Mouse (Mus musculus) cerebellum, adult 9-11 months (tissue): ENCODE measurements at regions not wholly inside any gene's neighbourhood (a gene's known extent, or its start where the extent isn't known, plus 50 kb on each side); places are given as distances from the start of the nearest gene placed in this dataset.
A peak's percentile ranks its signal among the peaks of the same experiment; 100 is the strongest.
"Not testable (repeated sequence)": the region's sequence is repeated elsewhere in the genome, so short reads cannot be mapped to it uniquely, and the experiment has no call there.

ENCODE experiments used
- DNase-seq: peaks from one replicate; pipeline ENCODE4 v3.0.0; 2022

DNA sequence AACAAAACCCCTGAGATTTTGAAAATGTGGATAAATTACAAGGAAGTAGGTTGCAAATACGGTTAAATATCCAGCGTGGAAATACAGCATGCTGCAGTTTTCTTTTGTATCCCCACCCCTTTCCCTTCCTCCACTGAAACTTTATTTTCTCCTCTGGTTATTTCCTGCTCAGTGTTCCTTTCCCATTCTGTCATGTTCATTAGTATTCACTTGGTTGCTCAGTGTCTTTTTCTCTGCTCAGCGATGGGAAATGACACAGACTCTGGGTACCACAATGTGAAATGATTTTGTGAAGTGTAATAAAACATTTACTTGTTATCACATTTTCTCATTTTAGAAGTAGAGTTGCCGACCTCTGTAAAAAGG is 169.6 kb upstream of the Col8a1 start:
- no peak for DNase-seq

DNA sequence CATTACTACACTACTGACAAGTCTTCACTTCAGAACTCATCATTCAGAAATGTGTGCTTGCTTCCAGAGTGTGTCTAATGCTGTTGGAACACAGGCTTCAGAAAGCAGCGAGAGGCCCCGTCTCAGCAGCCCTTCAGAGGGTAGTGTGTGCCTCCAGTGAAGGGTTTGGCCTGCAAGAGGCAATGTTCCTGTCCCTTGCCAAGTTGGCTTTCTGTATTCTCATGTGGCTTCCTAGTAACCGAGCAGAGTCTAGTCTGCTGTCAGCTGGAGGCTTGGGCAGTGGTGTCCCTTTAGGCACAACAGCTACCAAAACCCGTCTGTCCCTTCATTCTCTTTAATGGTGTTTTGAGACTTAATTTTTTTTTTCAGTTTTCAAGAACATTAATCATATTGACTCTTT is 173.3 kb upstream of the Col8a1 start:
- peak; percentile 18 for DNase-seq

DNA sequence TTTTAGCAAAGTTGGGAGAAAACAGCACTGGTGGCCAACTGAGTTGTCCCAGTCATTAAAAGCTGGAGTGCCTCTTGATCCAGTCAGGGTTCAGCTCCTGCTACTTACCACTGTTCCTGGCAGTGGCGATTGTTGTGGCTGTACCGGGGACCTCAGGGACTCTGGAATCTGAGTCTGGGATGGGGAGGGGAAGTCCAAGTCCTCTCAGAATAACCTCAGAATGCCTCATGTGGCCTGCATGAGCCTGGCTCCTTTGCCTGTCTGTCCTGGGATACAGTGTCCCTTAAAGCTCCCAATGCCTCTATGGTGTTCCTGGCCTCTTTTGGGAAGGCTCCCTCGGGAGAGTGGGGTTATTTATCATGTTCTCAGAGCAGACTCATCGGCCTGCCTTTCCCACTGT is 173.8 kb upstream of the Col8a1 start:
- no peak for DNase-seq

- no peak for DNase-seq
Measured at GRCm38 (mm10) chr16:57929151-57929764, 174.7 kb upstream of the Col8a1 start.

DNA sequence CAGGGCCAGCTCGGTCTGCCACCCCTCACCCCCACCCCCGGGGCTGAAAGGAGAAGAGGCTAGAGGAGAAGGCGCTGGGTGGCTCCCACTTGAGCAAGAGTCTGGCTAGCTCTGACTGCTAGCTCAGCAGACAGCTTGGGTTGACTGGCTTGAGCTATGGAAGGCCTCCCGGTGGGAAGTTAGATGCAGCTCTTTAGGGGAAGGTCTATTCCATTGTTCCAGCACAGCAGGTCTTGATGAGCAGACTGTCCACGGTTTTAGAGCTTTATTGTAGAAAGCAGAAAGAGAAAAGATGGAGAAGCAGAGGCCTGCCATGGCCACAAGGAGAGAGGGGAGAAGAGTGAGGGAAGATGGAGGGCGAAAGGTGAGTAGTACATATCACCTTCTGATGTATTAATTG is 190.9 kb upstream of the Col8a1 start:
- DNase-seq: no peak

GRCm38 (mm10) chr16:57947309-57947708 is 192.8 kb upstream of the Col8a1 start:
- no peak for DNase-seq

DNA sequence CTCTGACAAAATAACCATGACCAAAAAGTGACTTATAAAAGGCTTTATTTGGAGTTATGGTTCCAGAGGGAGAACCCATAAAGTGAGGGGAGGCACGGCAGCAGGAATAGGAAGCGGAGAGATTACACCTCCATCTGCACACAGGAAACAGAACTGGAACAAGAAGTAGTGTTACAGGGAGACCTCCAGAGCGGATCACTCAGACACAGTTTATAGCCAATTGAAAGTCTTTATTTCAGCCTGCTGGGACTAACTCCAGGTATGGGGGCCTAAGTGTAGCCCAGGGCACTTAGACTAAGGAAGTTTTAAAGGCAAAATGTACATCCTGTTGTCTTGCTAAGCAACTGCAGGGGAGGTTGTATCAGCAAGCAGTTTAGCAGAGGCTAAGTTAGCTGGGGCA is 195.1 kb upstream of the Col8a1 start:
- no peak for DNase-seq

- DNase-seq: no peak
Measured at GRCm38 (mm10) chr16:57970956-57971355, 216.4 kb upstream of the Col8a1 start.

DNA sequence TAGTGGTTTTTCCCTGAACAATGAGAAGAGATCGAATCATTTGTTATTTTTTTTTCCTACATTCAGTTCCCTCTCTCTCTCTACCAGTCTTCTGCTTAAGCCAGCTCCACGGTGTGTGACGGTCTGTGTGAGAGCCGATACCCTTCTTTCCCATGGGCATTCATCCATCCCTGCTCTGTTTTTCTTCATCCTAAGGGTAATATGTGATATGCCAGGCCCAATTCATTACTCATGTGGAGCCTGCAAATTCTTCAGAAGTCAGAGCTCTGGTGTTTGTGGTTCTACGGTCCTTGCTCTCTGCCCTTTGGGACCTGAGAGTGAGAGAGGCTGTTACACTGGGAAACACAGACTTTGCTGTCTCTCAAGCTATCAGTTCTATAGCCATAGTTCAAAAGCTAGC is 229.6 kb upstream of the Col8a1 start:
- no peak for DNase-seq

DNA sequence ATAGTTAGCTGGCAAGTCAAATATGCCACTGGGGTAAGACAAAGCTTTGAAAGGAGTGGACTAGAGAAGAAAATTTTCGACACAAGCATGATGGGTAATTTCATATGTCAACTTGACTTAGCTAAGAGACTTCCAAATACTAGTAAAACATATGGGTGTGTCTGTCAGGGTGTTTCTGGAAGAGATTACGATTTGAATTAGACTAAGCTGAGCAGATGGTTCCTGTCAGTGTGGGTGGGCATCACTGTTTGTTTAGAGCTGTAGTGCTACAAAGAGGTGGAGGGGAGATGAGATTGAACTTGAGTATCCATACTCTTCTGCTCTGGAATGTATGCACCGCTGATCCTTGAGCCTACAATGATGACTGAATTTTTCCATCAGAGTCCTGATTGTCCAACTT is 251.2 kb upstream of the Col8a1 start:
- DNase-seq: no peak

GRCm38 (mm10) chr16:58013557-58013956 is 259.0 kb upstream of the Col8a1 start:
- no peak for DNase-seq

- no peak for DNase-seq
Measured at GRCm38 (mm10) chr16:58027525-58027924, 273.0 kb upstream of the Col8a1 start.

GRCm38 (mm10) chr16:58028541-58028940 is 274.0 kb upstream of the Col8a1 start:
- DNase-seq: not testable (repeated sequence)

DNA sequence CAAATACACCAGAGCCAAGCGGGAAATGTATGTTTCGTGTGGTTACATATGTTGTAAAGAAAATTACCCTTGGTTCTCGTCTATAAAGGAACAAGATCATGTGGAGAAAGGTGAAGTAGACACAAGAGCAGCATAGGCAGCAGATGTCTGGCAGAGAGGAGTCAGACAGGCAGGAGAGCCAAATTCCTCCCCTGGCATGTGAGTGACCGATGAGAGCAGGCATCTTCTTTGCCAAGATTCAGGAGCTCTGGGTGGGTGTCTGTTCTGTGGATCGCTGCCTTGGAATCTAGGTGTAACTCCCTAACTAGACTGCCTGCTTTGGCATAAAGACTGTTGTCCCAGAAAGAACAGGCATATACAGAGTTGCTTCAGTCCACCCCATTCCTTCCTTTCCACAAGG is 275.1 kb upstream of the Col8a1 start:
- DNase-seq: no peak

DNA sequence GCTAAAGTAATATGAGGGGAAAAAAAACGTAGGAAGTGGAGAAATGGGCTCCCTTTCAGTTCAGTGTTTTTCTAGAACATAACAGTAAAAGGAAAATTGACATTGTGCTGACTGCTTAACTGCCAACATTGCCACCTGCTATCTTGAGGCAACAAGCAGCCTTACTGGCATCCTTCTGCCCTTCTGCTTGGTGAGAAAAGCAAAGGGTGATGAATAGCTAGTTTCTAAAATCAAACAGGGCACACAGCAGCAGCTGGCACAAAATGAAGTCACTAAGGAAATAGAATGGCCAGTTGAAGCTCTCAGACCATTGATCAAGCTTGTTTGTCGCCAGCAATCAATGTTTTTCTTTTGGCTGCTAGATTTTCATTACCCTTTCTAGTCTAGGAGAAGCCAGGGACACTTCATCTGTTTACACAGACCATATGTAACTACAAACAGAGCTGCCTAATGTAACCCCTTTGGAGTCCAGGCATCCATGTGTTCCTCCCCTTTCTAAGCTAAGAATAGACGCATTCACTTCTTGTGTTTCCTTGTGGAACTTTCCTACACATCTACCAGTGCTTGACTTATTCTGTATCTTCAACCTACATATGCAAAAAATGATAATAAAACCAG is 314.2 kb upstream of the Col8a1 start:
- no peak for DNase-seq

DNA sequence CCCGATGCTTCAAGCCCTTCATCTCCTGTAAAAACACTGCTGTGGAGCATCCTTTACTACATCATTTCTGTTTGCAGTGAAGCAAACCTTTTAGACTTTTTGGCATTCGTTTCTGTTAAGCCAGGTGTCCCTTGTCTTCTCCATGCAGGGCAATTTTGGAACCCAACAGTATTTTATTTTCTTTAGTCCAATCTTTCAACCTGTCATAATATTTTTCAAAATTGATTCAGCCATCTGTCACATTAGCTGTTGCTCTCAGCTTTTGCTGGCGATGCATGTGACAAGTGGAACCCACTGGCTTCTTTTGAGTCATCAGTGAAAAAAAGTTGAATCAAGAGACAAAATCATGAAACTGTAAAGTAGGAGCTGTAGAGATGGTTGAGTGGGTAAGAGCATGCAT is 317.9 kb upstream of the Col8a1 start:
- DNase-seq: no peak

DNA sequence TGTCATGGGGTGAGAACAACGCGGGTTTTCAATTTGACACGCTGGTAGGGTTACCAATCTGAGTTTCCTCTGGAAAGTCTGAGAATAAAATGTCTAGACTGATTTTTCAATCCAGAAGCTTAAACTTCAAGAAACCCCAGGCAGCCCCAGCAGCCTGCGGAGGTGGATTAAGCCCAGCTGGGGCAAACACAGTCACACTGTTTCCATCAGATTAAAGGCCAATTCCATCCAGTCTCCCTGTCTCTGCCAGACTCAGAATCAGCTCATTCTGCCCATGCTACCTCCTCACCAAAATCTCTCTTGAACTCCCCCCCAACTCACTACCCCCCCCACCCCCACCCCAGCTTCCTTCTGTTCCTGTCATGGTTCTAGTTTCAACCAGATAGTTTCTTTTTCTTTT is 307.9 kb upstream of the Dcbld2 start:
- no peak for DNase-seq

DNA sequence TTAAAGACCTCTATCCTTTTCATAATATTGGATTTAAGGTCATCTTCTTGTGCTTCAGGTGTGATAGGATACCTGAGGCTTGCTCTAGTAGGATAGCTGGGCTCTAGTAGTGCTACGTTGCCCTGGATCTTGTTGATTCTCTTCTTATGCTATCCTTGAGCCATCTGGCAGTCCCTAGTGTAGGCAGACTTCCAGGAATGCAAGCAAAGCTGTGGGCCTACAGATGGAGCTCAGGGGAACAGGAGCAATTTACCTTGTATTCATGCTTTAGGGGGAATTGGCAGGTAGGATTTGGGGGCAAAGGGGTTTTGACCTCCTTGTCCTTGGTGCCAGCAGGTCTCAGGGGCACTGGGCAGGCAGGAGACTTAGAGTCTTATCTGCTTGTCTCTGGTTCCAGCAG is 297.8 kb upstream of the Dcbld2 start:
- DNase-seq: no peak

- no peak for DNase-seq
Measured at GRCm38 (mm10) chr16:58126086-58126485, 282.2 kb upstream of the Dcbld2 start.

DNA sequence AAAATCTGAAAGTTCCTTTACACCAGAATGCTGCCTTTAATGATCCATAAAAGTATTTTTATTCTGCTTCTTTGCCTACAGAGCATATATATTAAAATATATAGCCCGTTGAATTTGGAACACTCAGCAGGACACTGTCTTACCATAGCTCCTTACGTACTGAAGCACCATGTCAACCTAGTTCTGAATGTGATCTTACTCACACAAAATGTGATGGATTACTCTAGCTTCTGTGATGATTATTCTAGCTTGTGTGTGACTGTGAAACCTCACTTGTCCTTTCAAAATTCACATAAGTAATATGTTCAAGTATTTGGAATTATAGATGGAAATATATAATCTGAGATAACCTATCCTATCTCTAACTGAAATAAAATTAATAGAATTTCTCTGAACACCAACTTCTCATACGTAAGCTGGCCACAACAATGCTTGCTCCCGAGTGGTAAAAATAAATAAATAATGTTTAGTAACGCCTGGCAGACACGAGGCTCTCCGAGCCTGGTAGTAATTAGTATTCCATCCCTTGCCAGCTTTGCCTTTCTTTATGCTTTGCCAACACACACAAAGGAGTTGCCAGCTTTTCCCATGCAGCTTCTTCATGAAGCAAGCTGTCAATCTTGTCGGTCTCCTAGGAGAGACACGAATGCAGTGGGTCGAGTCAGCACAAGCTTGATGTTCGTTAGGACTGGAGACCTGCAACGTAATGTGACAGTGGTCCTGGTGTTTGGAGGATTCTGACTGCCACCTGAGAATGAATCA is 271.9 kb upstream of the Dcbld2 start:
- DNase-seq: no peak

DNA sequence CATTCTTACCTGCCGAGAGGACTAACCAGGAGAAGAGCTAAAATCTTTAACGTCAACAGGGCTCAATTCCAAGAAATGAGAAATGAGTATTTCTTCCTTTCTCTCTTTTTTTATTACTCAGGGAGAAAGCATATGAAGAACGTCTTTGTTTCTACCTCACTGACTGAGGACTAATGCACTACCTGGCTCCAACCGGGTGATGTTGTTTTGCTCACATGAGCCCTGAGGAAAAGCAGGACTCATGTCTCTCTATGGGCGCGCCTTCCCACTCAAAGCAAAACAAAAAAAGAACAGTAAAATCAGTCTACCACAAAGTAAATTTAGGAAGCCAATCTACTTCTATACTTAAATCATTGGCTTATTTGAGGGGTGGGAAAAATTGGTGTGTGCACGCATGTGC is 271.3 kb upstream of the Dcbld2 start:
- DNase-seq: no peak

- no peak for DNase-seq
Measured at GRCm38 (mm10) chr16:58137728-58138279, 270.4 kb upstream of the Dcbld2 start.

DNA sequence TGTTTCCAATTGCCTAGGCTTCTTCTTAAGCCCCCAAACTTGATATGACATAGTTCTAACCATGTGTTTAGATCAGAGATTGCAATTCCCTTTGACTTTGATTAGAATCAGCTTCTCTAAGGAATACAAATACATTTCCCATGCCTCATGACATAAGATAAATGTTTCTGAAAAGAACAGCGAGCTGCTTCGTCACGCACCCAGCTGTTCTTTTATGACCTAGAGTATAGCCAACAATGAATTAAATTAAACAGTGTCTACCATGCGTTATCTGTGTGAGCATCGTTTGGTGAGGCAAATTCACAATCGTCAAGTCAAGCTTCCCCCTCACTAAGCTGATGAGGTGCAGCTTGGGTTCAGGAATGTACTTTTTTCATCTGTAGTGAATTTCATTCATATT is 261.8 kb upstream of the Dcbld2 start:
- DNase-seq: no peak

- DNase-seq: no peak
Measured at GRCm38 (mm10) chr16:58155538-58155937, 252.7 kb upstream of the Dcbld2 start.
